ENCODE assay signal across 10 mouse cellular contexts in genomic region chr9:9673277-9674049, GRCm38 (mm10).
A peak's percentile ranks its signal among the peaks of the same experiment; 100 is the strongest.
DNase-seq lines count a peak whose midpoint lies in the region; ATAC-seq and TF ChIP-seq lines count a peak whose summit lies in the region.
"Had no signal": no experiment of that assay in that cellular context is flagged by ENCODE, and none has a peak within 500 bp of the region (broad histone marks: within the 10 kb centered on the region; RNA-seq: fewer than 3 reads in every experiment).

No protein-coding gene starts in this region.

- H3K9ac ChIP-seq in heart, embryonic 15.5 days: no peak overlapping the region
- no peak overlapping the region for H3K9ac ChIP-seq in midbrain, postnatal 0 days (replicated peaks; ENCODE audit: low read length, poor library complexity, severe bottlenecking)
- H3K9ac ChIP-seq: embryonic facial prominence, embryonic 13.5 days; liver, embryonic 13.5 days had no signal

- no peak for TF ChIP-seq CTCF in midbrain, postnatal 0 days (IDR thresholded peaks at IDR 0.05)

- DNase-seq in layer of hippocampus, adult 11-12 months (ENCODE audit: low spot score): peak; percentile 7
- no peak for DNase-seq in layer of hippocampus, postnatal 36 days
- DNase-seq in embryo, embryonic 11.5 days (ENCODE audit: low read depth, low spot score): peak; percentile 9
- DNase-seq in midbrain, postnatal 0 days (ENCODE audit: low spot score): peak; percentile 21
- DNase-seq in thymus, postnatal 0 days (ENCODE audit: low spot score): no peak
- no peak for DNase-seq in left cerebral cortex, adult 18-20 months (ENCODE audit: low spot score in 2 of 2)
- DNase-seq: liver, embryonic 13.5 days had no signal

- H3K4me1 ChIP-seq in heart, embryonic 15.5 days (replicated peaks): peaks cover 9% of the 10 kb centered on the region
- no peaks in the 10 kb centered on the region for H3K4me1 ChIP-seq in midbrain, postnatal 0 days (ENCODE audit: insufficient read depth, low read length)
- H3K4me1 ChIP-seq: embryonic facial prominence, embryonic 13.5 days; liver, embryonic 13.5 days had no signal

- H3K36me3 ChIP-seq in heart, embryonic 15.5 days: no peaks in the 10 kb centered on the region
- no peaks in the 10 kb centered on the region for H3K36me3 ChIP-seq in midbrain, postnatal 0 days (ENCODE audit: insufficient read depth, low read length)
- H3K36me3 ChIP-seq: embryonic facial prominence, embryonic 13.5 days; liver, embryonic 13.5 days had no signal

- no peak overlapping the region for H3K27ac ChIP-seq in heart, embryonic 15.5 days
- H3K27ac ChIP-seq in midbrain, postnatal 0 days (ENCODE audit: low read depth, low read length): no peak overlapping the region
- H3K27ac ChIP-seq: embryonic facial prominence, embryonic 13.5 days; liver, embryonic 13.5 days had no signal

- 10% methylated on average over 13 of the region's 13 CpGs for WGBS in heart, embryonic 15.5 days
- 12% methylated on average over 13 of the region's 13 CpGs for WGBS in midbrain, postnatal 0 days

- H3K4me3 ChIP-seq in heart, embryonic 15.5 days: no peak overlapping the region
- no peak overlapping the region for H3K4me3 ChIP-seq in midbrain, postnatal 0 days (ENCODE audit: low read depth, low read length)
- H3K4me3 ChIP-seq: embryonic facial prominence, embryonic 13.5 days; liver, embryonic 13.5 days had no signal

- no peaks in the 10 kb centered on the region for H3K9me3 ChIP-seq in heart, embryonic 15.5 days (replicated peaks)
- no peaks in the 10 kb centered on the region for H3K9me3 ChIP-seq in midbrain, postnatal 0 days (ENCODE audit: low read length)
- H3K9me3 ChIP-seq: embryonic facial prominence, embryonic 13.5 days; liver, embryonic 13.5 days had no signal

- H3K27me3 ChIP-seq in heart, embryonic 15.5 days: no peaks in the 10 kb centered on the region
- no peaks in the 10 kb centered on the region for H3K27me3 ChIP-seq in midbrain, postnatal 0 days (ENCODE audit: insufficient read depth, low read length)
- H3K27me3 ChIP-seq: embryonic facial prominence, embryonic 13.5 days; liver, embryonic 13.5 days had no signal

- peak overlapping the region; percentile 21; the same call in 1 of the 2 replicates for H3K4me2 ChIP-seq in heart, embryonic 15.5 days
- no peak overlapping the region for H3K4me2 ChIP-seq in midbrain, postnatal 0 days (ENCODE audit: low read depth, low read length, poor library complexity, severe bottlenecking)
- H3K4me2 ChIP-seq: embryonic facial prominence, embryonic 13.5 days; liver, embryonic 13.5 days had no signal

- no peak; the same call in 1 of the 2 replicates for ATAC-seq in heart, embryonic 15.5 days (replicated peaks; ENCODE audit: insufficient number of reproducible peaks, insufficient read depth, low FRiP score, low read depth)
- ATAC-seq in midbrain, postnatal 0 days (ENCODE audit: low FRiP score): peak; percentile 52; the same call in 1 of the 2 replicates
- ATAC-seq: inflammation-experienced regulatory T-cells, adult 6 months had no signal

Comparison
In these comparisons a context has a peak if more than half of its experiments do, and no peak if none do; other contexts are left out.
1. DNase-seq: peak in layer of hippocampus, adult 11-12 months (single experiment), embryo, embryonic 11.5 days (single experiment) and midbrain, postnatal 0 days (single experiment); none in layer of hippocampus, postnatal 36 days (0 of 2), thymus, postnatal 0 days (single experiment) and left cerebral cortex, adult 18-20 months (0 of 2).